Mouse (Mus musculus) midbrain, postnatal 0 days (tissue): ENCODE results near the gene Jaml. TPM values are rescaled to one million over a fixed set of nuclear protein-coding genes. Genes with fewer than 3 reads are reported as not detected.
A peak's percentile ranks its signal among the peaks of the same experiment; 100 is the strongest.
"Not testable (repeated sequence)": the region's sequence is repeated elsewhere in the genome, so short reads cannot be mapped to it uniquely, and the experiment has no call there.

Experiments used
- ATAC-seq: fragments of 200-750 bp; cut with Nextera tagmentation; 2 replicates; pipeline ENCODE4 v1.8.0; 2017; ENCODE audit warnings: moderate number of reproducible peaks, mild to moderate bottlenecking, moderate TSS enrichment, moderate library complexity; ENCODE audit not compliant: low FRiP score
- DNase-seq: peaks from one replicate; pipeline ENCODE4 v3.0.0-alpha.2; 2015; ENCODE audit warnings: low spot score
- H3K27ac ChIP-seq: fragments of 300-500 bp; sonication (generic); 2 replicates; pipeline ENCODE4 v1.5.1; 2014; ENCODE audit warnings: low read depth, mild to moderate bottlenecking, low read length, mixed read lengths
- H3K27me3 ChIP-seq: fragments of 300-500 bp; sonication (generic); 2 replicates; pipeline ENCODE4 v1.6.1; 2014; ENCODE audit warnings: low read length, control low read depth, mixed read lengths; ENCODE audit not compliant: insufficient read depth
- H3K36me3 ChIP-seq: fragments of 300-500 bp; sonication (generic); 2 replicates; pipeline ENCODE4 v1.6.1; 2014; ENCODE audit warnings: low read length, control low read depth, mixed read lengths; ENCODE audit not compliant: insufficient read depth
- H3K4me1 ChIP-seq: fragments of 300-500 bp; sonication (generic); 2 replicates; pipeline ENCODE4 v1.6.1; 2014; ENCODE audit warnings: mild to moderate bottlenecking, control low read depth, antibody characterized with exemption, low read length, mixed read lengths; ENCODE audit not compliant: insufficient read depth
- H3K4me2 ChIP-seq: fragments of 300-500 bp; sonication (generic); 2 replicates; pipeline ENCODE4 v1.6.1; 2014; ENCODE audit warnings: low read depth, mild to moderate bottlenecking, low read length, mixed read lengths; ENCODE audit not compliant: poor library complexity, severe bottlenecking
- H3K4me3 ChIP-seq: fragments of 300-500 bp; sonication (generic); 2 replicates; pipeline ENCODE4 v1.5.1; 2014; ENCODE audit warnings: low read depth, mild to moderate bottlenecking, low read length, moderate library complexity
- H3K9ac ChIP-seq: fragments of 300-500 bp; sonication (generic); replicated peaks from 2 replicates; pipeline ENCODE4 v1.6.1; 2014; ENCODE audit warnings: mild to moderate bottlenecking, low read length, moderate library complexity, mixed read lengths; ENCODE audit not compliant: poor library complexity, severe bottlenecking
- H3K9me3 ChIP-seq: fragments of 300-500 bp; sonication (generic); 2 replicates; pipeline ENCODE4 v1.6.1; 2016; ENCODE audit warnings: low read length, control low read depth
- CTCF ChIP-seq: IDR thresholded peaks from 2 replicates; pipeline ENCODE4 v1.5.1; 2016; ENCODE audit warnings: antibody characterized with exemption, mild to moderate bottlenecking
- WGBS: fragments of 180-500 bp; shearing (Covaris S2); extraction: QIAGEN DNeasy Blood & Tissue Kit; methylation state at CpG from one replicate; pipeline ENCODE4 v1.1.7; 2014; 5-methylcytosine and 5-hydroxymethylcytosine counted together
- polyA plus RNA-seq: library from polyadenylated mRNA; unstranded; fragments of >200 nt; fragmentation: Nextera tagmentation; extraction: Ambion mirVana; gene quantifications from 2 replicates; pipeline ENCODE4 v1.2.1, GENCODE M21; 2015
- total RNA-seq: library from RNA; depleted of rRNA; stranded (reverse); fragments of >200 nt; gene quantifications from 2 replicates; pipeline ENCODE4 v1.2.3, GENCODE M21; 2014; rRNA removed

Jaml gene
- total RNA-seq, result 0.09 TPM in 1 of 2 replicates, not detected in the other
- polyA plus RNA-seq, result 0.23 and 0.44 TPM in 2 replicates

DNA sequence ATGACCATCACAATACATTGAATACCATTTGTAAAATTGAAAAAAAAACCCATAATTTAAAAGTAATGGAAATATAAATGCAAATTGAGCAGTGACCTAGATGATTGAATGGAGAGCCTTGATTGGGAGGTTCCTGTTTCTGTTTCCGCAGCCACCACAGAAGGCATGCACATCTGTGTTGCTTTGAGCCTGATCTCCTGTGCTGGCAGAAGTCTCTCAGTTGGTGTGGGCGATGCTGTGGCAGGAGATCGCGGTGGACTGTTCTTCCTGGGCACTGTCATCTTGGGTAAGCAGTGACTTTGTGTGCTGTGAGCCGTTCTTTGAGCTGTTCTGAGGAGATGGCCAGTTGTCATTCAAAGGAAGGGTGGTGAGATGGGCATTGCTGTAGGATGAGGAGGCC is at the start of gene Jaml:
Jaml (plus strand) TSS at position 173 of the 400 bp plus-strand sequence.
- H3K27me3 ChIP-seq, result no peaks in the 10 kb centered on the region
- no peak for TF ChIP-seq CTCF
- no peak within 1 kb of the TSS for H3K9ac ChIP-seq
- no peak within 1 kb of the TSS for H3K4me3 ChIP-seq
- H3K4me2 ChIP-seq, result no peak within 1 kb of the TSS
- WGBS, result 85% methylated on average over 5 of the region's 5 CpGs
- ATAC-seq (no peak), DNase-seq (no peak)
- H3K27ac ChIP-seq, result no peak within 1 kb of the TSS
- no peaks in the 10 kb centered on the region for H3K36me3 ChIP-seq
- H3K4me1 ChIP-seq, result no peaks in the 10 kb centered on the region
- H3K9me3 ChIP-seq, result no peaks in the 10 kb centered on the region

GRCm38 (mm10) chr9:45030341-45030740 is 48.6 kb upstream of the Jaml start:
- Histone ChIP-seq H3K27me3 (peaks cover 7% of the 10 kb centered on the region), H3K9ac (no peak overlapping the region), H3K36me3 (no peaks in the 10 kb centered on the region), H3K4me2 (no peak overlapping the region), H3K4me1 (no peaks in the 10 kb centered on the region), H3K4me3 (no peak overlapping the region), H3K9me3 (no peaks in the 10 kb centered on the region), H3K27ac (no peak overlapping the region)
- 67% methylated on average over 6 of the region's 6 CpGs for WGBS
- DNase-seq, result no peak
- no peak for TF ChIP-seq CTCF
- ATAC-seq, result no peak

DNA sequence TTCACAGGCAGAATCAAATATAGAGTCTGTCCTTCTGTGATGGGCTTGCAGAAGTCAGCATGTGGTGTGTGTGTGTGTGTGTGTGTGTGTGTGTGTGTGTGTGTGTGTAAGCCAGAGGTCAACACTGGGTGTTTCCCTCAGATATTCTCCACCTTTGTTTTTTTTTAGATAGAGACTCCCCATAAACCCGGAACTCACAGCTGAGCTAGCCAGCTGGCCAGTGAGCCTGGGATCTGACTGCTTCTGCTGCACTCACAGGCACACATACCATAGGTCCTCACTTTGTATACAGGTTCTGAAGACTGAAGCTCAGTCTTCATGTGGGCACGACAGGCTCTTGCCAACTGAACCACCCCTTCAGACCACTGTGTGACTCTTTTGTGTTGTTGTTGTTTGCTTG is 46.7 kb upstream of the Jaml start:
- no peak for ATAC-seq
- Histone ChIP-seq H3K9me3 (no peaks in the 10 kb centered on the region), H3K9ac (no peak overlapping the region), H3K4me2 (no peak overlapping the region), H3K27me3 (peaks cover 7% of the 10 kb centered on the region), H3K4me3 (no peak overlapping the region), H3K36me3 (no peaks in the 10 kb centered on the region), H3K4me1 (no peaks in the 10 kb centered on the region), H3K27ac (no peak overlapping the region)
- WGBS, result 78% methylated on average over 2 of the region's 2 CpGs
- TF ChIP-seq CTCF, result no peak
- no peak for DNase-seq

GRCm38 (mm10) chr9:45034526-45034925 is 44.5 kb upstream of the Jaml start:
- H3K4me3 ChIP-seq, result no peak overlapping the region

GRCm38 (mm10) chr9:45037803-45038202 is 41.2 kb upstream of the Jaml start:
- not testable (repeated sequence) for DNase-seq, H3K27ac ChIP-seq, ATAC-seq, H3K4me3 ChIP-seq, H3K4me2 ChIP-seq, H3K4me1 ChIP-seq, H3K9ac ChIP-seq, H3K36me3 ChIP-seq, H3K9me3 ChIP-seq
- 76% methylated on average over 1 of the region's 1 CpGs for WGBS
- H3K27me3 ChIP-seq, result peaks cover 44% of the 10 kb centered on the region

More at GRCm38 (mm10) chr9:45034526-45034925, 44.5 kb upstream of the Jaml start:
- H3K9ac ChIP-seq, result no peak overlapping the region
- DNase-seq (no peak), ATAC-seq (no peak)
- no peak for TF ChIP-seq CTCF
- H3K27me3 ChIP-seq, result peaks cover 14% of the 10 kb centered on the region
- WGBS, result 84% methylated on average over 3 of the region's 3 CpGs
- no peaks in the 10 kb centered on the region for H3K9me3 ChIP-seq
- H3K4me2 ChIP-seq, result no peak overlapping the region
- H3K36me3 ChIP-seq, result no peaks in the 10 kb centered on the region
- no peaks in the 10 kb centered on the region for H3K4me1 ChIP-seq
- no peak overlapping the region for H3K27ac ChIP-seq

- Histone ChIP-seq H3K9me3 (no peaks in the 10 kb centered on the region), H3K36me3 (no peaks in the 10 kb centered on the region), H3K4me2 (peak within 1 kb of the TSS; percentile 22; the same call in 1 of the 2 replicates), H3K27me3 (peaks cover 57% of the 10 kb centered on the region), H3K4me1 (no peaks in the 10 kb centered on the region), H3K27ac (no peak within 1 kb of the TSS), H3K4me3 (no peak within 1 kb of the TSS), H3K9ac (no peak within 1 kb of the TSS)
- no peak for DNase-seq
- WGBS, result 64% methylated on average over 5 of the region's 5 CpGs
- TF ChIP-seq CTCF, result no peak
- no peak for ATAC-seq
Measured at GRCm38 (mm10) chr9:45039499-45039898, 39.5 kb upstream of the Jaml start, which contains the start of gene Mpzl2. Mpzl2 (plus strand) TSS chr9:45039799.
